Mouse (Mus musculus) granulocyte monocyte progenitor cell, adult 5-6 weeks (primary cell): Measurements from ENCODE around the gene Gm11239. TPM values are rescaled to one million over a fixed set of nuclear protein-coding genes. Genes with fewer than 3 reads are reported as not detected.
"Not testable (repeated sequence)": the region's sequence is repeated elsewhere in the genome, so short reads cannot be mapped to it uniquely, and the experiment has no call there.

Experiments
- ATAC-seq: replicated peaks from 2 replicates; pipeline ENCODE4 v1.8.0; 2016; ENCODE audit warnings: mild to moderate bottlenecking, moderate TSS enrichment, inconsistent platforms; ENCODE audit not compliant: poor library complexity, severe bottlenecking
- total RNA-seq, 2 experiments: library from RNA; stranded (forward) in 1 of 2; stranded (reverse) in 1 of 2; fragments of 200-712, 200-1000 nt in 1 of 2; fragments of >200 nt in 1 of 2; fragmentation: Nextera tagmentation in 1 of 2; gene quantifications; 2 replicates each; pipeline ENCODE4 v1.2.3; 2014 to 2017

Gm11239 gene
- total RNA-seq (2014; fragmentation: Nextera tagmentation) (not detected in 2 replicates), total RNA-seq (2017) (not detected in 2 replicates)

DNA sequence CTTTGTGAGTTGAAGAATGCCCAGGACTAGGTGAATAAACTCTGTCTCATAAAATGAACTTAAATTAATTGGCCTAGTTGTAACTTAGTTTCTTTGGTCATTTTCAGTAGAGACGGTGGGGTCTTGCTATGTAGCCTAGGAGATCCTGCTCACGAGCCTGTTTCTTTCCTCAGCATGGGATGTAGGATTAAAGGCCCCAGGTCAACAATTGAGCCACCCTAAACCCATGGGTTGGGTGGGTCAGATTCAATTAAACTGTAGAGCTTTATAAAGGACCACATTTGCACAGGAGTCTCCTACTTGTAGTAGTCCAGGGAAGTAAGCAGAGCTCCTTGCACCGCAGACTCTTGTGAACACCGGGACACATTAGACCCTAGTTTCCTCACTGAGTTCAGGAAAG lies at the start of gene Gm11239:
TSS of gene Gm11239 (plus strand) at position 301 of the 400 bp plus-strand sequence.
- ATAC-seq, result not testable (repeated sequence)

- ATAC-seq, result not testable (repeated sequence)
Measured at GRCm38 (mm10) chr4:73622684-73623083, 45.5 kb upstream of the Gm11239 start, which contains the start of gene Gm11237. Gene Gm11237, plus strand, starts transcription at chr4:73622984.

DNA sequence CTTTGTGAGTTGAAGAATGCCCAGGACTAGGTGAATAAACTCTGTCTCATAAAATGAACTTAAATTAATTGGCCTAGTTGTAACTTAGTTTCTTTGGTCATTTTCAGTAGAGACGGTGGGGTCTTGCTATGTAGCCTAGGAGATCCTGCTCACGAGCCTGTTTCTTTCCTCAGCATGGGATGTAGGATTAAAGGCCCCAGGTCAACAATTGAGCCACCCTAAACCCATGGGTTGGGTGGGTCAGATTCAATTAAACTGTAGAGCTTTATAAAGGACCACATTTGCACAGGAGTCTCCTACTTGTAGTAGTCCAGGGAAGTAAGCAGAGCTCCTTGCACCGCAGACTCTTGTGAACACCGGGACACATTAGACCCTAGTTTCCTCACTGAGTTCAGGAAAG lies 30.3 kb upstream of the Gm11239 start, which contains the start of gene Gm11236:
TSS of gene Gm11236 (plus strand) at position 301 of the 400 bp plus-strand sequence.
- ATAC-seq, result not testable (repeated sequence)

GRCm38 (mm10) chr4:73661864-73662263 lies 6.3 kb upstream of the Gm11239 start:
- ATAC-seq, result not testable (repeated sequence)

- ATAC-seq, result not testable (repeated sequence)
Measured at GRCm38 (mm10) chr4:73683216-73683615, 15.1 kb downstream of the Gm11239 start, which contains the start of gene Gm428. Gene Gm428, plus strand, starts transcription at chr4:73683516.

- ATAC-seq, result no peak
Measured at GRCm38 (mm10) chr4:73718761-73719160, 50.6 kb downstream of the Gm11239 start.

- ATAC-seq, result no peak
Measured at GRCm38 (mm10) chr4:73719819-73720218, 51.7 kb downstream of the Gm11239 start.

Other genes starting within 250 kb of the Gm11239 start
- gene Gm11238, start 60.5 kb upstream of the Gm11239 start, total RNA-seq (2014; fragmentation: Nextera tagmentation), result not detected in 2 replicates
- gene Gm11238, start 60.5 kb upstream of the Gm11239 start, total RNA-seq (2017), result not detected in 2 replicates
- gene Gm11237, start 45.4 kb upstream of the Gm11239 start, total RNA-seq (2014; fragmentation: Nextera tagmentation), result not detected in 2 replicates
- gene Gm11237, start 45.4 kb upstream of the Gm11239 start, total RNA-seq (2017), result not detected in 2 replicates
- not detected in 2 replicates for gene Gm11236, start 30.2 kb upstream of the Gm11239 start, total RNA-seq (2014; fragmentation: Nextera tagmentation)
- not detected in 2 replicates for gene Gm11236, start 30.2 kb upstream of the Gm11239 start, total RNA-seq (2017)
- gene Gm428, start 15.2 kb downstream of the Gm11239 start, total RNA-seq (2014; fragmentation: Nextera tagmentation), result not detected in 2 replicates
- not detected in 2 replicates for gene Gm428, start 15.2 kb downstream of the Gm11239 start, total RNA-seq (2017)
- not detected in 2 replicates for gene Rasef, start 122.6 kb downstream of the Gm11239 start, total RNA-seq (2014; fragmentation: Nextera tagmentation)
- not detected in 2 replicates for gene Rasef, start 122.6 kb downstream of the Gm11239 start, total RNA-seq (2017)
- gene Gm11758, start 207.9 kb downstream of the Gm11239 start, total RNA-seq (2014; fragmentation: Nextera tagmentation), result not detected in 2 replicates
- not detected in 2 replicates for gene Gm11758, start 207.9 kb downstream of the Gm11239 start, total RNA-seq (2017)
- gene Gm11757, start 222.8 kb downstream of the Gm11239 start, total RNA-seq (2014; fragmentation: Nextera tagmentation), result not detected in 2 replicates
- not detected in 2 replicates for gene Gm11757, start 222.8 kb downstream of the Gm11239 start, total RNA-seq (2017)
- gene Gm13871, start 237.6 kb downstream of the Gm11239 start, total RNA-seq (2014; fragmentation: Nextera tagmentation), result not detected in 2 replicates
- not detected in 2 replicates for gene Gm13871, start 237.6 kb downstream of the Gm11239 start, total RNA-seq (2017)